Mouse (Mus musculus): ENCODE measurements at regions not wholly inside any gene's neighbourhood (a gene's known extent, or its start where the extent isn't known, plus 50 kb on each side); places are given as distances from the start of the nearest gene placed in this dataset.

GRCm38 (mm10) chr1:7823969-7824368 lies 3016.3 kb downstream of the Gm37988 start:
- Histone ChIP-seq H3K27ac (ENCODE audit: low read length) (no peak overlapping the region), H3K4me2 (ENCODE audit: low read depth, low read length) (no peak overlapping the region), H3K36me3 (ENCODE audit: control insufficient read depth, insufficient read depth, low read length) (no peaks in the 10 kb centered on the region), H3K27me3 (ENCODE audit: control insufficient read depth, insufficient read depth, low read length) (no peaks in the 10 kb centered on the region), H3K4me3 (replicated peaks; ENCODE audit: low read length) (no peak overlapping the region), H3K9ac (ENCODE audit: low read length) (no peak overlapping the region), H3K9me3 (replicated peaks; ENCODE audit: control insufficient read depth, low read length) (no peaks in the 10 kb centered on the region), H3K4me1 (ENCODE audit: control insufficient read depth, insufficient read depth, low read length) (no peaks in the 10 kb centered on the region)
- WGBS, result 89% methylated on average over 2 of the region's 2 CpGs
- no peak for ATAC-seq (ENCODE audit: insufficient read depth, low FRiP score)
